Mouse (Mus musculus) stomach, embryonic 14.5 days (tissue): ENCODE measurements around the gene Klhl3. TPM values are rescaled to one million over a fixed set of nuclear protein-coding genes. Genes with fewer than 3 reads are reported as not detected.

Source experiments
- ATAC-seq: fragments of 200-750 bp; cut with Nextera tagmentation; 2 replicates; pipeline ENCODE4 v1.8.0; 2017; ENCODE audit warnings: low read depth, moderate TSS enrichment; ENCODE audit not compliant: insufficient number of reproducible peaks, insufficient read depth, low FRiP score
- H3K27ac ChIP-seq: fragments of 300-500 bp; sonication (generic); 2 replicates; pipeline ENCODE4 v1.5.1; 2014; ENCODE audit warnings: mild to moderate bottlenecking, low read length, moderate library complexity, mixed read lengths
- H3K27me3 ChIP-seq: fragments of 300-500 bp; sonication (generic); 2 replicates; pipeline ENCODE4 v1.6.1; 2014; ENCODE audit warnings: low read length, control low read depth, mixed read lengths; ENCODE audit not compliant: control insufficient read depth, insufficient read depth
- H3K36me3 ChIP-seq: fragments of 300-500 bp; sonication (generic); 2 replicates; pipeline ENCODE4 v1.6.1; 2014; ENCODE audit warnings: mild to moderate bottlenecking, control low read depth, low read length, moderate library complexity, mixed read lengths; ENCODE audit not compliant: control insufficient read depth, insufficient read depth
- H3K4me1 ChIP-seq: fragments of 300-500 bp; sonication (generic); 2 replicates; pipeline ENCODE4 v1.6.1; 2014; ENCODE audit warnings: low read length, control low read depth, mixed read lengths; ENCODE audit not compliant: control insufficient read depth, insufficient read depth
- H3K4me2 ChIP-seq: fragments of 300-500 bp; sonication (generic); replicated peaks from 2 replicates; pipeline ENCODE4 v1.6.1; 2014; ENCODE audit warnings: low read depth, low read length, control low read depth
- H3K4me3 ChIP-seq: fragments of 300-500 bp; sonication (generic); 2 replicates; pipeline ENCODE4 v1.5.1; 2014; ENCODE audit warnings: low read depth, low read length, control low read depth
- H3K9ac ChIP-seq: fragments of 300-500 bp; sonication (generic); replicated peaks from 2 replicates; pipeline ENCODE4 v1.6.1; 2014; ENCODE audit warnings: low read depth, mild to moderate bottlenecking, control low read depth, low read length, moderate library complexity, mixed read lengths
- H3K9me3 ChIP-seq: fragments of 300-500 bp; sonication (generic); 2 replicates; pipeline ENCODE4 v1.6.1; 2016; ENCODE audit warnings: low read depth, low read length, control low read depth; ENCODE audit not compliant: control insufficient read depth
- WGBS: fragments of 180-500 bp; shearing (Covaris S2); extraction: QIAGEN DNeasy Blood & Tissue Kit; methylation state at CpG from one replicate; pipeline ENCODE4 v1.1.7; 2014; 5-methylcytosine and 5-hydroxymethylcytosine counted together
- polyA plus RNA-seq: library from polyadenylated mRNA; unstranded; fragments of >200 nt; fragmentation: Nextera tagmentation; extraction: Ambion mirVana; gene quantifications from 2 replicates; pipeline ENCODE4 v1.2.1, GENCODE M21; 2014

Klhl3 gene
- polyA plus RNA-seq, 1 experiment from 2014 or later = 3.2 TPM

DNA sequence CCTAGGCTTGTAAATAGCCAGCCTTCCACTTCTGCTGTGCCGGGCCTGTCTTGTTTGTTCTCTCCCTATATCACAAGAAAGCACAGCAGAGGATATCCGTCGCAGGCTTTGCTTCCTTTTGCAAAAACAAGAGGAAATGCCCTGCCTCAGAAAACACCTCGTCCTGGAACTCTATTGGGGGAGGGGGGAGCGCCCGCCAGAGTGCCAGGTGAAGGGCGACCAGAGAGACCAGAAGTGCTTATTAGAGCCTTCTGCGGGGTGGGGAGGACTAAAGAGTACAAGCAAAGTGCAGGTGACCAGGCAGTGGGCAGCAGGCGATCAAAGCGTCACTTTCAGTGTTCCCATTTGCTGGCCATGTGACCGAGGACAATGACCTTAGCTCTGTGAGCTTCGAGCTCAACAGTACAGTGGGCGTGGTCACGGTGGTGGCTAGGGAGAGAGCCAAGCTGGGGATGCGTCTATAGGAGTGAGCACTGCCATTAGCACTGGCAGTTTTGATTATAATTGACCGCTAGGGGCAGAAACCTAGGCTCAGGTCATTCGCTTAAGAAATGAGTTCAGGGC is 45.8 kb downstream of the Klhl3 start:
- no peaks in the 10 kb centered on the region for H3K9me3 ChIP-seq
- peaks cover 5% of the 10 kb centered on the region; the same call in 1 of the 2 replicates for H3K36me3 ChIP-seq
- no peak overlapping the region for H3K4me2 ChIP-seq
- 34% methylated on average over 17 of the region's 17 CpGs for WGBS
- H3K9ac ChIP-seq = no peak overlapping the region
- H3K27ac ChIP-seq = peak overlapping the region; percentile 59
- peaks cover 17% of the 10 kb centered on the region; the same call in 1 of the 2 replicates for H3K4me1 ChIP-seq
- H3K4me3 ChIP-seq = no peak overlapping the region
- no peak for ATAC-seq
- H3K27me3 ChIP-seq = no peaks in the 10 kb centered on the region

DNA sequence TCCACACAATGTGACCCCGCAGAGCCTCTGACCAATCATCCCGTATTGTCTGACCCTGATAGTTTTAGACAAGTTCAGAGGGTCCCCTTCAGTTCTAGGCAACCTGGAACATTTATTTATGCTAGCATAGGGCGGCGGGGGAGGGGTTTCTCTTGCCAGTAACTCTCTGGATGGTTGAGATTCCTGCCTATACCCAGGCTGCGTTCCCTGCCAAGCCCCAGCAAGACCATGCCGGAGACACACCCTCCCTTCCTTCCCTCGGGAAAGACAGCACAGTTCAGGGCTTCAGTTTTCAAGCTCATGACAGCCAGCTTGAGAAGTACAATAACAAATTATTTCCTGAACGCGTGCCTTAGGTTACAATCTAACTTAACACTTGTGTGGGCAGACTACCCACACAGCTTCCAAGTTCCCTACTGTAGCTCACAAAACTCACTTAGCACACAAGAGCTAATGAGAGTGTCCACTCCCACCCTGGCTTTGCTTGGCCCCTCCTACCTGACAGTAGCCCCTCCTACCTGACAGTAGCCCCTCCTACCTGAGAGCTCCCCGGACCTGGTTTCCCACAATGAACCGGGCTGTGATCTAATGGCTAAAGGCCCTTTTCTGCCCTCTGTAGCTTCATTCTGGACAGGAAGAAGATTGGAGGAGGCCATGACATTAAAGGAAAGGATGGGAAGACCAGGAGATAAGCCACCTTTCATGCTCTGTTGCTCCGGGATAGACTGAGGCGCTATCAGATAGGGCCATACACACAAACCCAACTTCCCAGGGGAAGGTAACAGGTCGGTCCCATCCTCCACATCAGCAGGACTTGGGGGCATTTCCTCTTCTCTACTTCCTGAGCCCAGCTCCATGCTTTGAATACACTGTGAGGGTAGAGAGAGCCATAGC is 46.6 kb downstream of the Klhl3 start:
- WGBS = 41% methylated on average over 14 of the region's 14 CpGs
- no peak overlapping the region for H3K4me3 ChIP-seq
- no peak overlapping the region for H3K9ac ChIP-seq
- no peak; the same call in 1 of the 2 replicates for ATAC-seq
- H3K36me3 ChIP-seq = peaks cover 5% of the 10 kb centered on the region; the same call in 1 of the 2 replicates
- no peaks in the 10 kb centered on the region for H3K9me3 ChIP-seq
- H3K27me3 ChIP-seq = no peaks in the 10 kb centered on the region
- H3K27ac ChIP-seq = peak overlapping the region; percentile 59
- H3K4me1 ChIP-seq = peaks cover 17% of the 10 kb centered on the region; the same call in 1 of the 2 replicates
- H3K4me2 ChIP-seq = no peak overlapping the region

- ATAC-seq = no peak
- H3K9ac ChIP-seq = no peak overlapping the region
- peaks cover 5% of the 10 kb centered on the region; the same call in 1 of the 2 replicates for H3K36me3 ChIP-seq
- H3K27me3 ChIP-seq = no peaks in the 10 kb centered on the region
- no peak overlapping the region; the same call in 1 of the 2 replicates for H3K27ac ChIP-seq
- WGBS = 73% methylated on average over 13 of the region's 13 CpGs
- H3K4me1 ChIP-seq = peaks cover 17% of the 10 kb centered on the region; the same call in 1 of the 2 replicates
- H3K4me3 ChIP-seq = no peak overlapping the region
- no peaks in the 10 kb centered on the region for H3K9me3 ChIP-seq
- no peak overlapping the region for H3K4me2 ChIP-seq
These were observed 47.3 kb downstream of the Klhl3 start for GRCm38 (mm10) chr13:58066081-58066495.

- no peak overlapping the region for H3K9ac ChIP-seq
- H3K4me3 ChIP-seq = no peak overlapping the region
- peaks cover 5% of the 10 kb centered on the region; the same call in 1 of the 2 replicates for H3K36me3 ChIP-seq
- ATAC-seq = no peak
- H3K9me3 ChIP-seq = no peaks in the 10 kb centered on the region
- peaks cover 17% of the 10 kb centered on the region; the same call in 1 of the 2 replicates for H3K4me1 ChIP-seq
- WGBS = 74% methylated on average over 5 of the region's 5 CpGs
- no peak overlapping the region for H3K27ac ChIP-seq
- H3K4me2 ChIP-seq = no peak overlapping the region
- no peaks in the 10 kb centered on the region for H3K27me3 ChIP-seq
These were observed 48.1 kb downstream of the Klhl3 start for GRCm38 (mm10) chr13:58065316-58065715.

DNA sequence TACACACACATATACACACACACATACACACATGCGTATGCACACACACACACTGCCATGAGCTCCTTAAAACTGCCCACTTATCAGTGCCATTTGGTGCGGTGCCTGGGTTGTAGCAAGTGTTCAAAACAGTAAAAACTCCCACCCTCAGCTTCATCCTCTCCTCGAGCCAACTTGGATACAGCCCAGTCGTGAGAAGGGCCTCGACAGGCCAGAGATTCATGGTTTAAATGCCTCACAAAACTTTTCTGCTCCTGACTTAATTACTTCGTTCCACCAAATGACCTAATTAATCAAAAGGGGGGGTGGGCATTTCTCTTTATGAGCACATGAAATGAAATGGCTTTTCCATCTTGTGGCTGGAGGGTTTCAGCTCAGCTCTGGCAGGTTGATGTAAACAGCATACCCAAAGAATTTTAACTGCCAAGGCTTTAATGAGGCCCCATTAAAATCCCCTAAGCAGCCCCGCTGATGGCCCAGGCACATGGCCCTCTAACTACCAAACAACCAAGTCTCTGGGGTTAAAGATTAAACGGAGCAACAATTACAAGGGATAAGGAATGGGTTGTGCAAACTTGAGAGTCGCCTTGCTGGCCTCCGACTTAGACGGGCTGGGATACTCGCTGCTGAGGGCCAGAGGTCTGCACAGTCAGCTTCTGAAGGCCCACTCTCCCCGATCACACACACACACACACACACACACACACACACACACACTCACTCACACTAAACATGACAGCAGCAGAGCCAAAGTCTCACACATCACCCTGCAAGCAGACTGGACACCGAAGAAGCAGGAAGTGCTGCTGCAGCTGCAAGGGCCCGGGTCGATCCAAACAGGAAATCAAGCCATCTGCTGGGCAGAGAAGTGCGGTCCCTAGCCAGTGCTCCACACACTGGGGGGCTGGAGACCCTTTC is 55.2 kb downstream of the Klhl3 start:
- peaks cover 14% of the 10 kb centered on the region; the same call in 1 of the 2 replicates for H3K4me1 ChIP-seq
- no peak overlapping the region for H3K4me3 ChIP-seq
- ATAC-seq = peak; percentile 79
- no peaks in the 10 kb centered on the region for H3K9me3 ChIP-seq
- H3K36me3 ChIP-seq = peaks cover 3% of the 10 kb centered on the region; the same call in 1 of the 2 replicates
- H3K27ac ChIP-seq = peak overlapping the region; percentile 53
- peak overlapping the region; percentile 16; the same call in 1 of the 2 replicates for H3K4me2 ChIP-seq
- H3K9ac ChIP-seq = no peak overlapping the region
- H3K27me3 ChIP-seq = no peaks in the 10 kb centered on the region
- WGBS = 5% methylated on average over 17 of the region's 17 CpGs

DNA sequence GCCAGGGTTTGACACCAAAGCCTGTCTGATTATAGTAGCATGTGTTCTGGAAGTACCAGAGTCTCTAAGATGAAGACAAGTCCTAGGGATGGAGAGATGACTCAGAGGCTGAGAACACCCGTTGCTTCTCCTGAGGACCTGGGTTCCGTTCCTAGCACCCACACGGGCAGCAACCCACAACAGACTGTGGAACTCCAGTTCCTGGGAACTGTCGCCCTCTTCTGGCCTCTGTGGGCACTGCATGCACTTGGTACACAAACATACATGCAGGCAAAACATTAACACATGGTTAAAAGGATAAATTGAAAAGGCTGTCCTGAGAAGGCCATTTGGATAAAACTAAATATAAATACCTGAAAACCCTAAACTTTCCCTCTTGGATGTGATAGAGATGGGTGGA is 56.8 kb downstream of the Klhl3 start:
- H3K36me3 ChIP-seq = no peaks in the 10 kb centered on the region
- H3K4me2 ChIP-seq = no peak overlapping the region
- no peak for ATAC-seq
- H3K9me3 ChIP-seq = peaks cover 5% of the 10 kb centered on the region; the same call in 1 of the 2 replicates
- no peaks in the 10 kb centered on the region for H3K27me3 ChIP-seq
- no peak overlapping the region for H3K9ac ChIP-seq
- H3K4me3 ChIP-seq = no peak overlapping the region
- H3K4me1 ChIP-seq = peaks cover 14% of the 10 kb centered on the region; the same call in 1 of the 2 replicates
- no peak overlapping the region for H3K27ac ChIP-seq
- WGBS = 81% methylated on average over 4 of the region's 4 CpGs

GRCm38 (mm10) chr13:58053628-58054027 is 59.8 kb downstream of the Klhl3 start:
- Histone ChIP-seq H3K36me3 (no peaks in the 10 kb centered on the region), H3K4me2 (no peak overlapping the region), H3K27ac (no peak overlapping the region), H3K27me3 (no peaks in the 10 kb centered on the region), H3K9ac (no peak overlapping the region), H3K9me3 (peaks cover 5% of the 10 kb centered on the region; the same call in 1 of the 2 replicates), H3K4me1 (peaks cover 9% of the 10 kb centered on the region; the same call in 1 of the 2 replicates), H3K4me3 (no peak overlapping the region)
- no peak for ATAC-seq
- 89% methylated on average over 4 of the region's 4 CpGs for WGBS

DNA sequence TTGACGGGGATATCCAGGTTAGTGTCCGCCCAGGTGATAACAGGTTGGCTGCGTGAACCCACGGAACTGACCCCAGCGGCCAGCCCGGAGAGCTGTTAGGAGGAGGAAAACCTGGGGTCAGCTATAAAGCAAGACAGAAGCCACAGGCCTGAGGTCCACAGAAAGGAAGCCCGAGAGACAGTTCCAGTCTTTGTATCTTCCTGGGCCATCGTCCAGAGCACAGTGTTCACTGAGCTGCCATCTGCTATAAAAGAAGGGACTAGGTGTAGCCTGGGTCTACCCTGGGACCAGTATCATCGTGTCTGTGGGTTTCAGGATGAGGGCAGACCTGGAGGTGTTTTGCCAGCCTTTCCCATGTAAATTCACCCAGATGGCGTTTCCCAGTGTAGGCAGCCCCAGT is 61.7 kb downstream of the Klhl3 start:
- 82% methylated on average over 10 of the region's 10 CpGs for WGBS
- no peak overlapping the region for H3K4me2 ChIP-seq
- no peak overlapping the region for H3K27ac ChIP-seq
- no peak overlapping the region for H3K9ac ChIP-seq
- H3K36me3 ChIP-seq = no peaks in the 10 kb centered on the region
- H3K4me1 ChIP-seq = no peaks in the 10 kb centered on the region
- no peaks in the 10 kb centered on the region for H3K27me3 ChIP-seq
- peaks cover 5% of the 10 kb centered on the region; the same call in 1 of the 2 replicates for H3K9me3 ChIP-seq
- no peak overlapping the region for H3K4me3 ChIP-seq
- no peak for ATAC-seq
